Mouse (Mus musculus) hindbrain, embryonic 16.5 days (tissue): ENCODE results near the gene Ints1. TPM values are rescaled to one million over a fixed set of nuclear protein-coding genes. Genes with fewer than 3 reads are reported as not detected.
A peak's percentile ranks its signal among the peaks of the same experiment; 100 is the strongest.
"Not testable (repeated sequence)": the region's sequence is repeated elsewhere in the genome, so short reads cannot be mapped to it uniquely, and the experiment has no call there.

Source experiments
- ATAC-seq: fragments of 200-750 bp; cut with Nextera tagmentation; 2 replicates; pipeline ENCODE4 v1.8.0; 2017; ENCODE audit warnings: moderate TSS enrichment, moderate library complexity
- H3K27ac ChIP-seq: fragments of 300-500 bp; sonication (generic); 2 replicates; pipeline ENCODE4 v1.5.1; 2014; ENCODE audit warnings: low read depth, mild to moderate bottlenecking, control low read depth, low read length, moderate library complexity
- H3K27me3 ChIP-seq: fragments of 300-500 bp; sonication (generic); replicated peaks from 2 replicates; pipeline ENCODE4 v1.6.1; 2014; ENCODE audit warnings: low read length; ENCODE audit not compliant: control insufficient read depth, insufficient read depth
- H3K36me3 ChIP-seq: fragments of 300-500 bp; sonication (generic); 2 replicates; pipeline ENCODE4 v1.6.1; 2014; ENCODE audit warnings: mild to moderate bottlenecking, low read length, moderate library complexity, mixed read lengths; ENCODE audit not compliant: control insufficient read depth, insufficient read depth
- H3K4me1 ChIP-seq: fragments of 300-500 bp; sonication (generic); 2 replicates; pipeline ENCODE4 v1.6.1; 2014; ENCODE audit warnings: low read depth, low read length; ENCODE audit not compliant: control insufficient read depth, insufficient read depth
- H3K4me2 ChIP-seq: fragments of 300-500 bp; sonication (generic); 2 replicates; pipeline ENCODE4 v1.6.1; 2014; ENCODE audit warnings: mild to moderate bottlenecking, low read length, control low read depth, moderate library complexity
- H3K4me3 ChIP-seq: fragments of 300-500 bp; sonication (generic); 2 replicates; pipeline ENCODE4 v1.5.1; 2014; ENCODE audit warnings: mild to moderate bottlenecking, low read length, control low read depth, moderate library complexity
- H3K9ac ChIP-seq: fragments of 300-500 bp; sonication (generic); 2 replicates; pipeline ENCODE4 v1.6.1; 2014; ENCODE audit warnings: low read depth, mild to moderate bottlenecking, control low read depth, low read length, moderate library complexity
- H3K9me3 ChIP-seq: fragments of 300-500 bp; sonication (generic); 2 replicates; pipeline ENCODE4 v1.6.1; 2014; ENCODE audit warnings: mild to moderate bottlenecking, low read length, moderate library complexity; ENCODE audit not compliant: control insufficient read depth
- WGBS: fragments of 180-500 bp; shearing (Covaris S2); extraction: QIAGEN DNeasy Blood & Tissue Kit; methylation state at CpG from one replicate; pipeline ENCODE4 v1.1.7; 2014; 5-methylcytosine and 5-hydroxymethylcytosine counted together
- polyA plus RNA-seq: library from polyadenylated mRNA; unstranded; fragments of >200 nt; fragmentation: Nextera tagmentation; extraction: Ambion mirVana; gene quantifications from 2 replicates; pipeline ENCODE4 v1.2.1, GENCODE M21; 2015

Ints1 gene
- polyA plus RNA-seq, 1 experiment from 2014 or later = 27.1 TPM

DNA sequence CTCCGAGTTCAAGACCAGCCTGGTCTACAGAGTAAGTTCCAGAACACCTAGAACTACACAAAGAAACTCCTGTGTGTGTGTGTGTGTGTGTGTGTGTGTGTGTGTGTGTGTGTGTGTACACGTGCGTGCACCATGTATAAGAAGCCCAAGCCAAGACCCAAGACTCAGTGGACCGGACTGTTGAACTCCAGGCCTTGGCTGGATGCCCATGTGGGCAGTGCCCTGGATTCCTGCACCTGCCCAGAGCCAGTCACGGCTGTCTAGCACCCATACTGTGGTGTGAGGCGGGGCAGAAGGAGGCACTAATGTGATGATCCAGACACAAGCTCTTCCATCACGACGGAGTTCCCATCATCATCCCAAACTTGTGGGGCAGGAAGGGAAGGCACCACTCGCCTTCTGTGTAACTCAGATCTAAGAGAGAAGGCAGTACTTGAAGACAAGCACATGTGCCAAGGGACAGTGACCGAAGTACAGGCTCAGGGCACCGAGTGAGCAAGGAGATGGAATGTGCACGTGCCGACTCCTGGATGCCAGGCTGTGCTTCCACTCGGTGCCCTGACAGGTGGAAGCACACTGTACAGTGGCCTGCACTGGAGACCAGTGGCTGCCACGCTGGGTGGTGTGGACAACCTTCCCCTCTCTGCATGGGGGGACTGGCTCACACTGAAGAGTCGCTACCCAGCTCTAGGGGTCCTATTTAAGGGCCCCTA is 25.9 kb downstream of the Ints1 start:
- H3K4me2 ChIP-seq = no peak overlapping the region
- H3K4me3 ChIP-seq = no peak overlapping the region
- no peaks in the 10 kb centered on the region for H3K9me3 ChIP-seq
- peaks cover 3% of the 10 kb centered on the region; the same call in 1 of the 2 replicates for H3K27me3 ChIP-seq
- H3K9ac ChIP-seq = no peak overlapping the region
- peaks cover 12% of the 10 kb centered on the region; the same call in 1 of the 2 replicates for H3K36me3 ChIP-seq
- H3K27ac ChIP-seq = no peak overlapping the region
- WGBS = 85% methylated on average over 16 of the region's 16 CpGs
- no peaks in the 10 kb centered on the region for H3K4me1 ChIP-seq
- no peak for ATAC-seq

DNA sequence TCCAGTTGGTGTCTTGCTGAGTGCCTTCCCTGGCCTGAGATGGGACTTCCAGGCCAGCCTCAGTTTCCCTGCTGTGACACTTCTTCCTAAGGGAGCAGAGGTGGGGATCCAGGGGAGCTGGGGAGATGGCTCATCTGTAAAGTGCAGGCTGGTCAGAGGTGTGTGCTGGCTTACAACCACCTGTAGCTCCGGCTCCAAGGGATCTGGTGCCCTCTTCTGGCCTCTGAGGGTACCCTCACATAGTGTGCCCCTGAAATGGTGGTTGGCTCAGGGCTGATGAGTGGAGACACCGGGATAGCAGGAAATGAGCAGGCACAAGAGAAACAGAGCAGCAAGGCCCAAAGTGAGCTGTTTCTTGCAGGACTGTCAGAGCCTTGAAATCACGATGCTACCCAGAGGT is 29.7 kb downstream of the Ints1 start:
- H3K4me3 ChIP-seq = no peak overlapping the region
- WGBS = 10% methylated on average over 3 of the region's 3 CpGs
- ATAC-seq = 0 out of 2 replicates have a peak, but pooled peaks have one; percentile 38

DNA sequence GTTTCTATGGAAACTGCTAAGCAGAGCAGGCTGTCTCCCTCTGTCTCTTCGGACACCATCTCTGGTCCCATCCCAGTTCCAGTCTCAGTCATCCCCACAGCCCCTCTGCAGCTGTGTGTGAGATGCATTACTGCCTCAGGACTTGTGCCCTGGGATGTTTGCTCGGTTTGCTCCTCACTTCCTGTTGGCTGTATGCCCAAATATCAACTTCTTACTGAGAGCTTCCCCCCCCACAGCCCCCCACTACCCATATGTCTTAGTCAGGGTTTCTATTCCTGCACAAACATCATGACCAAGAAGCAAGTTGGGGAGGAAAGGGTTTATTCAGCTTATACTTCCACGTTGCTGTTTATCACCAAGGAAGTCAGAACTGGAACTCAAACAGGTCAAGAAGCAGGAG is 32.8 kb downstream of the Ints1 start:
- H3K9me3 ChIP-seq, H3K4me1 ChIP-seq, H3K27me3 ChIP-seq, ATAC-seq, H3K27ac ChIP-seq, H3K9ac ChIP-seq, H3K36me3 ChIP-seq, H3K4me3 ChIP-seq, H3K4me2 ChIP-seq: not testable (repeated sequence)
- WGBS = 44% methylated on average over 3 of the region's 3 CpGs

More for the DNA sequence above, 29.7 kb downstream of the Ints1 start:
- Histone ChIP-seq H3K4me2 (no peak overlapping the region), H3K9me3 (no peaks in the 10 kb centered on the region), H3K9ac (no peak overlapping the region), H3K36me3 (peaks cover 3% of the 10 kb centered on the region; the same call in 1 of the 2 replicates), H3K4me1 (no peaks in the 10 kb centered on the region), H3K27ac (no peak overlapping the region), H3K27me3 (peaks cover 3% of the 10 kb centered on the region; the same call in 1 of the 2 replicates)

DNA sequence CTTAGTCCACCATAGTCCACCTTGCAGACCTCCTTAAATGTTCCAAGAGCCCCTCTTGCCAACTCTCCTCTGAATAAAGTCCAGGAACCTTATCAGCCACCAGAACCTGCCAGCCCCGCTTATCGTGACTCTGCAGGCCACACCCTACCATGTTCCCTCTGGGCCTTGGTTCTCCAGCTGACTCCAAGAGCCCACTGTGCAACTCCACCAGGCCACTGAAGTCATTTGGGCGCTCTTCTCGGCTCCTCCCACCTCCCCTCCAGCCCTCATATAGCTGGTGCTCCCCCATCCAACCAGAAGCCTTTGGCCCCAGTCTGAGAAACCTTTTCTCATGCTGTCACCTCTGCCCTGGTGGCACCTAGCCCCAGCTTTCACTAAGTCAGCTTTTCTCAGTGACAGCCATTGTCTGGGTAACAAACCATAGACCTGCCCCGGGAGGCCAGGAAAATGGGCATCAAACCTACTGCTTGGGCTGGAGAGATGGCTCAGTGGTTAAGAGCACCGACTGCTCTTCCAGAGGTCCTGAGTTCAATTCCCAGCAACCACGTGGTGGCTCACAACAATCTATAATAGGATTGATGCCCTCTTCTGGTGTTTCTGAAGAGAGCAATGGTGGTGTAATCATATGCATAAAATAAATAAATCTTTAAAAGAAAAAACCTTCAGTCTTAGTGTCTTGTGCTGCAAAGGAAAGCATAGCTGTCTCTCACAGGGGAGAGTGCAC is 36.7 kb downstream of the Ints1 start:
- H3K4me2 ChIP-seq = no peak overlapping the region
- no peaks in the 10 kb centered on the region for H3K27me3 ChIP-seq
- no peak for ATAC-seq
- no peaks in the 10 kb centered on the region for H3K9me3 ChIP-seq
- H3K36me3 ChIP-seq = no peaks in the 10 kb centered on the region
- no peak overlapping the region for H3K9ac ChIP-seq
- peaks cover 15% of the 10 kb centered on the region for H3K4me1 ChIP-seq
- H3K4me3 ChIP-seq = no peak overlapping the region
- 72% methylated on average over 7 of the region's 7 CpGs for WGBS
- no peak overlapping the region for H3K27ac ChIP-seq

DNA sequence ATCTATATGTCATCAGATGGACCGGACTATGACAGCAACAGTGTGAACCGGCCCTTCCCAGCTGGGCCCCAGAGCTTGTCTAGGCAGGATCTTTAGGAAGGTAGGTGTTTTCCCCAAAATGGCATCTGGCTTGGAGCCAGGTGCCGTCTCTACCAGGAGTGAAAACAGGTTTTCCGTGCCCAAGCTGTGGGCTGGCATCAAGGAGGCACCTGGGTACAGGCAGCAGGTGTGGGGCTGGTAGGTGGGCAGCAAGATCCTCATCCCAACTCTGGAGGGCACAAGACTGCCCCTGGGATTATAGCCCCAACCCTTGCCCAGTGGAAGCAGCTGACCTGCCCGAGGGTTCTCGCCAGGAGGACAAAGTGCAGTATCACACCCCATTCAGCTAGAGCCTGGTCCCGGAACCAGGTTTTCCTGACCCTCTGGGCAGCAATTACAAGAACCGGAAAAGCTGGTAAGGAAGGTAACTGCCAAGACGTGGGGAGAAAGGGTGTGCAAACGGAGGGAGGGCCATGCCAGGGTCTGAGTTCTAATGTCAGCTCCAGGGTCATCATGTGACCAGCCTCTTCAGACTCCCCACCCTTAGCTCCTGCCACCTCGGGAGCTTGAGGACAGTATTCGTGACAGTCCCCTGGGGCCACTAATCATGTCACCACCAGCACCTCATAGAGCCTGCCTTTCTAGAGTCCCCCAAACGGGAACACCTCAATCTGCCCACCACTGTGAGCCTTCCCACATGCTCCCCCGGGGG is 37.5 kb downstream of the Ints1 start:
- Histone ChIP-seq H3K4me3 (no peak overlapping the region), H3K4me1 (peaks cover 15% of the 10 kb centered on the region), H3K9me3 (no peaks in the 10 kb centered on the region), H3K27ac (no peak overlapping the region), H3K27me3 (no peaks in the 10 kb centered on the region), H3K4me2 (no peak overlapping the region), H3K9ac (no peak overlapping the region), H3K36me3 (no peaks in the 10 kb centered on the region)
- no peak for ATAC-seq
- WGBS = 82% methylated on average over 14 of the region's 14 CpGs

DNA sequence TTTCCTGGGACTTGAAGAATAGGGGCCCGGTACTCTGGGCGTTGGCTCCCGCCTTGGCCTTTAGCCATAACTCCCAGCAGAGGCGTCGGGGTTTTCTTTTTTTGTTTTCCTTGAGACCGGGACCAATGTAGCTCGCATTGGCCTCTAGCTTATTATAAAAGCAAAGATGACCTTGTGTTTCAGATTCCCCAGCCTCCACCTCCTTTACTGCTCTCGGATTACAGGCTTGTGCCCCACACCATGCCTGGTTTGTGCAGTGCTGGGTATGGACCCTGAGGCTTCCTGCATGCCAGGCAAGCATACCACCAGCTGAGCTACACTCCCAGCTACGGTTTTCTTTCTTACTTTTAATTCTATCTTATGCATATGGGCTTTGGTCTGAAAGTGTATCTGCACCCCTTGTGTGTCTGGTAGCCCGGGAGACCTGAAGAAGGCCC is 39.0 kb downstream of the Ints1 start:
- Histone ChIP-seq H3K27me3 (no peaks in the 10 kb centered on the region), H3K9ac (peak overlapping the region; percentile 70; the same call in 1 of the 2 replicates), H3K4me1 (peaks cover 23% of the 10 kb centered on the region), H3K27ac (peak overlapping the region; percentile 33; the same call in 1 of the 2 replicates), H3K36me3 (no peaks in the 10 kb centered on the region), H3K9me3 (no peaks in the 10 kb centered on the region), H3K4me3 (peak overlapping the region; percentile 61), H3K4me2 (peak overlapping the region; percentile 81)
- WGBS = 8% methylated on average over 10 of the region's 10 CpGs
- peak; percentile 66 for ATAC-seq

DNA sequence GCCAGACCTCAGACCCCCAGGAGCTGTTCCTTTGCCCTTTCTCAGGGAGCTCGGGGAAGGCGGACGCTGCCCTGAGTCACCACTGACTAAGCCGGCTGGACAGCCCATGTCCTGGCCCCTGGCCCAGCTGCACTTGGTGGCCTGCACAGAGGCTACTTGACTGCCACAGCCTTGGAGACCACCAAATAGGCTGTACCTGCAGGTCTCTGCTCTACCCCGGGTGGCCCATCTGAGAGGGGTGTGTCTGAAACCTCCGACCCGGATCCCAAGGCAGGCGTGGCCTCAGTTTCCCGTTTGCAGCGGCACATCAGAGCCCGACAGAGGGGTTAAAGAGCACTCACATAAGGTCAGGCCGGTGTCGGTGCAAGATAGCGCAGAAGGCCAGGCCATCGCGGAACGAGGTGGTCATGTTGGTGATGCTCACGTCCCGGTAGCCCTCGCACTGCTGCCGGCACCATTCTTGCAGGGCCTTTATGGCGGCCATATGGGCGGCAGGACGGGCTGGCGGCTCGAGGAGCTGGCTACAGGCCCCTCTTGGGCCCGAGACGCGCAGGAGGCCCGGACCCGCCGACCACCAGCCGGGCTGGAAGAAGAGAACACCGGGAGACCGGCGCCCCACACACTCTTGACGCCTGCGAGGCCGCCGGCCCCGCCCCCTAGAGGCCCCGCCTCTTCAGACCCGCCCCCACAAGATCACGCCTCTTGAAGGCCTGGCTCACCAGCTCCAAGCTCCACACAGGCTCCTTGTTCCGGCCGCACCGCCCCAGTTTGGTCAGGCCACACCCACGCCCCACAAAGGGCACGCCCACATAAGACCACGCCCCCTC is 39.6 kb downstream of the Ints1 start, which contains the start of gene Micall2:
Micall2 (minus strand) TSS at position 660 of the 827 bp plus-strand sequence.
- peak within 1 kb of the TSS; percentile 33; the same call in 1 of the 2 replicates for H3K27ac ChIP-seq
- peak; percentile 97 for ATAC-seq
- no peaks in the 10 kb centered on the region for H3K9me3 ChIP-seq
- H3K27me3 ChIP-seq = no peaks in the 10 kb centered on the region
- peak within 1 kb of the TSS; percentile 81 for H3K4me2 ChIP-seq
- peak within 1 kb of the TSS; percentile 70 for H3K9ac ChIP-seq
- peaks cover 27% of the 10 kb centered on the region for H3K4me1 ChIP-seq
- peak within 1 kb of the TSS; percentile 61 for H3K4me3 ChIP-seq
- H3K36me3 ChIP-seq = no peaks in the 10 kb centered on the region
- 8% methylated on average over 39 of the region's 50 CpGs for WGBS

DNA sequence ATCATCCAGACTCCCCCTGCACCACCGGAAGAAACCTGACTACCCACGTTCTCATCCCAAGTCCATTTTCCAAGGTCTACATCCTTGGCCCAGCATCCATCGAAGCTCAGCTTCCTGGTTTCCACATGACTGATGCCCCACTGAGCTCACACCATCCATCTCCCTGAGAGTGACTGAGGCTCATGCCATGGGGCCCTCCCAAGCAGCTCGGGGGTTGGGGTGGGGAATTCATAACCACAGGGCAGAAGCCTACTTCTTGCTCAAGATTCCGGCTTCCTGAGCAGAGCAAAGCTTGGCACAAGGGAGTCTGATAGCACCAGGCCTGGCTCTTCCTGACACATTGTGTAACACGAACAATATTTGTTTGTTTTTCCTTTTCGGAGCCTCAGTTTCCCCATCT is 40.7 kb downstream of the Ints1 start:
- Histone ChIP-seq H3K36me3 (no peaks in the 10 kb centered on the region), H3K27me3 (no peaks in the 10 kb centered on the region), H3K9ac (no peak overlapping the region; the same call in 1 of the 2 replicates), H3K9me3 (no peaks in the 10 kb centered on the region), H3K4me2 (peak overlapping the region; percentile 81), H3K4me3 (no peak overlapping the region), H3K4me1 (peaks cover 34% of the 10 kb centered on the region), H3K27ac (no peak overlapping the region)
- no peak for ATAC-seq
- 88% methylated on average over 7 of the region's 7 CpGs for WGBS
